9 mouse cellular contexts compared by ENCODE assay signal in genomic region chr2:129243786-129244185, GRCm38 (mm10). TPM values are rescaled to one million over a fixed set of nuclear protein-coding genes. Genes with fewer than 3 reads are reported as not detected.
DNase-seq lines count a peak whose midpoint lies in the region; ATAC-seq lines count a peak whose summit lies in the region.
"Had no signal": no experiment of that assay in that cellular context is flagged by ENCODE, and none has a peak within 500 bp of the region (broad histone marks: within the 10 kb centered on the region; RNA-seq: fewer than 3 reads in every experiment).

No protein-coding gene starts in this region.

- H3K27me3 ChIP-seq in heart, embryonic 12.5 days (replicated peaks): no peaks in the 10 kb centered on the region
- H3K27me3 ChIP-seq in limb, embryonic 12.5 days: no peaks in the 10 kb centered on the region
- H3K27me3 ChIP-seq: embryonic facial prominence, embryonic 13.5 days had no signal

- intact Hi-C loops in gastrocnemius, postnatal 14 days (cut with DNase I; ENCODE audit: low total_unique reads): no loop called here

- H3K4me2 ChIP-seq in heart, embryonic 12.5 days: 0 out of 2 replicates have a peak overlapping the region, but pooled peaks have one; percentile 10
- H3K4me2 ChIP-seq in limb, embryonic 12.5 days: no peak overlapping the region
- H3K4me2 ChIP-seq: embryonic facial prominence, embryonic 13.5 days had no signal

- WGBS in heart, embryonic 12.5 days: 24% methylated on average over 9 of the region's 9 CpGs
- WGBS in limb, embryonic 12.5 days: 28% methylated on average over 9 of the region's 9 CpGs

- H3K4me1 ChIP-seq in heart, embryonic 12.5 days (replicated peaks): peaks cover 49% of the 10 kb centered on the region
- H3K4me1 ChIP-seq in limb, embryonic 12.5 days (replicated peaks): peaks cover 21% of the 10 kb centered on the region

- ATAC-seq in heart, embryonic 12.5 days (ENCODE audit: insufficient number of reproducible peaks, low FRiP score): no peak
- ATAC-seq in limb, embryonic 12.5 days (ENCODE audit: insufficient number of reproducible peaks, insufficient read depth, low FRiP score, low TSS enrichment, low read depth): no peak
- no peak for ATAC-seq in megakaryocyte progenitor cell, adult 5-6 weeks (replicated peaks; ENCODE audit: poor library complexity)

- no peak overlapping the region for H3K4me3 ChIP-seq in heart, embryonic 12.5 days
- H3K4me3 ChIP-seq in limb, embryonic 12.5 days (replicated peaks): no peak overlapping the region
- H3K4me3 ChIP-seq: embryonic facial prominence, embryonic 13.5 days had no signal

- no peaks in the 10 kb centered on the region for H3K36me3 ChIP-seq in heart, embryonic 12.5 days
- H3K36me3 ChIP-seq in limb, embryonic 12.5 days: no peaks in the 10 kb centered on the region
- H3K36me3 ChIP-seq: embryonic facial prominence, embryonic 13.5 days had no signal

- no peak overlapping the region for H3K9ac ChIP-seq in heart, embryonic 12.5 days
- H3K9ac ChIP-seq in limb, embryonic 12.5 days (replicated peaks): no peak overlapping the region
- H3K9ac ChIP-seq: embryonic facial prominence, embryonic 13.5 days had no signal

- H3K27ac ChIP-seq in heart, embryonic 12.5 days (ENCODE audit: poor library complexity, severe bottlenecking): peak overlapping the region; percentile 23
- H3K27ac ChIP-seq in limb, embryonic 12.5 days: 0 out of 2 replicates have a peak overlapping the region, but pooled peaks have one; percentile 23
- H3K27ac ChIP-seq: embryonic facial prominence, embryonic 13.5 days had no signal

- peaks cover 4% of the 10 kb centered on the region for H3K9me3 ChIP-seq in heart, embryonic 12.5 days (replicated peaks)
- H3K9me3 ChIP-seq in limb, embryonic 12.5 days: no peaks in the 10 kb centered on the region
- H3K9me3 ChIP-seq: embryonic facial prominence, embryonic 13.5 days had no signal

- peak; percentile 10 for DNase-seq in gastrocnemius, adult 18-20 months (ENCODE audit: low spot score)
- DNase-seq in gastrocnemius, postnatal 14 days: no peak
- DNase-seq in CD4-positive, CD25-positive, alpha-beta regulatory T cell, adult 2 months (ENCODE audit: low read depth, low spot score): peak; percentile 58
- DNase-seq in yolk sac, embryonic 10.5 days (ENCODE audit: low spot score): no peak
- DNase-seq in ovary, postnatal 36 days (ENCODE audit: low spot score): no peak

RNA-seq across cellular contexts. Expression of gene Slc20a1, which starts 45.2 kb away (rescaled TPM):
- 10 to 100 TPM; 11.3 to 21.8 TPM for total RNA-seq in gastrocnemius, adult 18-20 months (2021)
- total RNA-seq in gastrocnemius, postnatal 14 days (2021): 1 to 10 TPM; 4.5 to 5.1 TPM
- 45.8 and 47.5 TPM in 2 replicates for polyA plus RNA-seq in heart, embryonic 12.5 days (2016; fragmentation: Nextera tagmentation; extraction: Ambion mirVana)
- 43.9 and 46.9 TPM in 2 replicates for polyA plus RNA-seq in limb, embryonic 12.5 days (2016; fragmentation: Nextera tagmentation; extraction: Ambion mirVana)
- total RNA-seq in megakaryocyte progenitor cell, adult 5-6 weeks (2015): 28.0 and 33.5 TPM in 2 replicates
- total RNA-seq in megakaryocyte progenitor cell, adult 5-6 weeks (2017): 69.5 and 92.2 TPM in 2 replicates

RNA-seq across cellular contexts. Expression of gene Ckap2l, which starts 53.2 kb away (rescaled TPM):
- total RNA-seq in gastrocnemius, adult 18-20 months (2021): not detected
- total RNA-seq in gastrocnemius, postnatal 14 days (2021): 1 to 10 TPM; 2.8 to 3.3 TPM
- 47.3 and 51.6 TPM in 2 replicates for polyA plus RNA-seq in heart, embryonic 12.5 days (2016; fragmentation: Nextera tagmentation; extraction: Ambion mirVana)
- polyA plus RNA-seq in limb, embryonic 12.5 days (2016; fragmentation: Nextera tagmentation; extraction: Ambion mirVana): 39.0 and 54.0 TPM in 2 replicates
- 89.0 and 91.6 TPM in 2 replicates for total RNA-seq in megakaryocyte progenitor cell, adult 5-6 weeks (2015)
- 58.9 and 59.7 TPM in 2 replicates for total RNA-seq in megakaryocyte progenitor cell, adult 5-6 weeks (2017)

Comparison
In these comparisons a context has a peak if more than half of its experiments do, and no peak if none do; other contexts are left out.
1. DNase-seq: peak in gastrocnemius, adult 18-20 months (single experiment) and CD4-positive, CD25-positive, alpha-beta regulatory T cell, adult 2 months (single experiment); none in gastrocnemius, postnatal 14 days (single experiment), yolk sac, embryonic 10.5 days (single experiment) and ovary, postnatal 36 days (single experiment).
2. RNA of gene Ckap2l, which starts 53.2 kb away (total RNA-seq): 58.9 to 91.6 TPM in megakaryocyte progenitor cell, adult 5-6 weeks; 2.8 to 3.3 TPM in gastrocnemius, postnatal 14 days and not detected in gastrocnemius, adult 18-20 months; every median in the first group is over 10 times any median in the second.